Mouse (Mus musculus) cerebellum, adult 2 months (tissue): ENCODE results near the gene Stk10.

Source experiments
- CTCF ChIP-seq: fragments of 200-500 bp; IDR thresholded peaks from 2 replicates; pipeline ENCODE4 v1.5.1; 2011; ENCODE audit warnings: low read depth, mild to moderate bottlenecking, control low read depth, low read length, moderate library complexity, borderline replicate concordance; ENCODE audit not compliant: insufficient read depth
- POLR2A ChIP-seq: fragments of 200-500 bp; IDR thresholded peaks from 2 replicates; pipeline ENCODE4 v1.6.1; 2011; ENCODE audit warnings: low read length, control low read depth, borderline replicate concordance; ENCODE audit not compliant: insufficient read depth

GRCm38 (mm10) chr11:32562706-32563105, 29.6 kb downstream of the Stk10 start:
- TF ChIP-seq CTCF (no peak), POLR2A (no peak)
